Mouse (Mus musculus) liver, adult 2 months (tissue): ENCODE measurements around the gene Palld. TPM values are rescaled to one million over a fixed set of nuclear protein-coding genes. Genes with fewer than 3 reads are reported as not detected.
A peak's percentile ranks its signal among the peaks of the same experiment; 100 is the strongest.

ENCODE experiments used
- DNase-seq: peaks from one replicate; pipeline ENCODE4 v3.0.0-alpha.2; 2011; ENCODE audit warnings: low read depth, low spot score; ENCODE audit errors: extremely low read depth
- H3K27ac ChIP-seq: fragments of 200-500 bp; replicated peaks from 2 replicates; pipeline ENCODE4 v1.5.1; 2012; ENCODE audit warnings: low read depth, mild to moderate bottlenecking, control low read depth, inconsistent platforms, low read length; ENCODE audit not compliant: insufficient read depth
- H3K27me3 ChIP-seq: fragments of 200-500 bp; 2 replicates; pipeline ENCODE4 v1.6.1; 2012; ENCODE audit warnings: mild to moderate bottlenecking, moderate library complexity, low read length, inconsistent platforms; ENCODE audit not compliant: control insufficient read depth, insufficient read depth
- H3K36me3 ChIP-seq: fragments of 200-500 bp; 2 replicates; pipeline ENCODE4 v1.6.1; 2012; ENCODE audit warnings: low read length, inconsistent platforms; ENCODE audit not compliant: control insufficient read depth, insufficient read depth
- H3K4me1 ChIP-seq: fragments of 200-500 bp; 2 replicates; pipeline ENCODE4 v1.6.1; 2011; ENCODE audit warnings: low read length; ENCODE audit not compliant: control insufficient read depth, insufficient read depth
- H3K4me3 ChIP-seq: fragments of 200-500 bp; 2 replicates; pipeline ENCODE4 v1.5.1; 2011; ENCODE audit warnings: low read depth, mild to moderate bottlenecking, control low read depth, low read length, moderate library complexity; ENCODE audit not compliant: insufficient read depth
- H3K79me2 ChIP-seq: fragments of 200-500 bp; 2 replicates; pipeline ENCODE4 v1.6.1; 2012; ENCODE audit warnings: inconsistent platforms, mild to moderate bottlenecking, low read length, moderate library complexity; ENCODE audit not compliant: control insufficient read depth, insufficient read depth
- H3K9ac ChIP-seq: fragments of 200-500 bp; 2 replicates; pipeline ENCODE4 v1.6.1; 2012; ENCODE audit warnings: low read depth, mild to moderate bottlenecking, control low read depth, inconsistent platforms, low read length
- CTCF ChIP-seq: fragments of 200-500 bp; IDR thresholded peaks from 2 replicates; pipeline ENCODE4 v1.5.1; 2011; ENCODE audit warnings: low read depth, low read length, control low read depth
- POLR2A ChIP-seq: fragments of 200-500 bp; IDR thresholded peaks from 2 replicates; pipeline ENCODE4 v1.6.1; 2011; ENCODE audit warnings: low read length, control low read depth; ENCODE audit not compliant: insufficient read depth; ENCODE audit errors: extremely low read depth
- WGBS: fragments of 180-500 bp; shearing (Covaris S2); methylation state at CpG from one replicate; pipeline ENCODE4 v1.1.7; 2018; 5-methylcytosine and 5-hydroxymethylcytosine counted together
- polyA plus RNA-seq: library from polyadenylated mRNA; depleted of rRNA; stranded (reverse); fragments of >200 nt; gene quantifications from 2 replicates; pipeline ENCODE4 v1.2.3, GENCODE M21; 2012
- total RNA-seq: library from RNA; depleted of rRNA; stranded (reverse); fragments of >200 nt; gene quantifications from 2 replicates; pipeline ENCODE4 v1.2.3, GENCODE M21; 2014

Palld gene
- total and polyA plus RNA-seq, 2 experiments: 10.1 to 17.8 TPM

- Histone ChIP-seq H3K9ac (no peak overlapping the region), H3K4me3 (no peak overlapping the region), H3K36me3 (peaks cover 77% of the 10 kb centered on the region), H3K4me1 (no peaks in the 10 kb centered on the region), H3K27me3 (no peaks in the 10 kb centered on the region), H3K27ac (no peak overlapping the region), H3K79me2 (no peaks in the 10 kb centered on the region)
- TF ChIP-seq POLR2A (no peak), CTCF (no peak)
- DNase-seq: no peak
- WGBS: 9% methylated on average over 1 of the region's 1 CpGs
These were observed 380.4 kb downstream of the Palld start for GRCm38 (mm10) chr8:61522132-61522531.

DNA sequence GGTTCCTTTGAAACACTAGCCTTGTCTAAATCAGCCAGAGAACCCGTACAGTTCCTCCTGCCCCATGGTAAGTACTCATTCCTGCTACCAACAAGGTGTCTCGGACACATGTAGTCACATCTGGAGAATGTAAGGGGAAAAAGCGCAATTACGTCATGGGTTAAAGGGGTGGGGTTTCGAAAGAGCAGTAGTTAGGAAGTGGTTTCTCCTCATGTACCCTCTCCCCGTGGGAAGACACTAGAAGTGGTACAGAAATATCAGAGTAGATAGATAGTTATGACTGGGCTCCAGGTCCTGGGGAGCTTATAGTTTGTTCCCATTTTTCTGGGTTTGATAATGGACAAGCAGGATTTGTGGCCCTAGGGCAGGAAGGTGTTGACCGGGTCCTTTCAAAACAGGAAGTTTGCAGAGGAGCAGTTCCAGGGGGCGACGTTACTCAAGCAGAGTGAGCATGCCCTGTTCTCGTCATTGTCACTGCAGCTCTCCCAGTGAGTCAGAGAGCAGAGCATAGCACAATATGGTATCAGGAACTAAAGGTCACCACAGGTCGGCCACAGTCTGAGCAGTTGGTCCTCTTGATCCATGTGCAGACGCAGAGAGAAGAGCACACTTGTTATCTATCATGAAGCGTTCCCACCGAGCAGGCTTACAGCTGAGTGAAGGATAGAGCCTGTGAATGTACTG is 384.8 kb downstream of the Palld start:
- peaks cover 73% of the 10 kb centered on the region for H3K36me3 ChIP-seq
- H3K27ac ChIP-seq: no peak overlapping the region
- H3K79me2 ChIP-seq: no peaks in the 10 kb centered on the region
- no peak overlapping the region for H3K4me3 ChIP-seq
- H3K9ac ChIP-seq: no peak overlapping the region
- H3K4me1 ChIP-seq: no peaks in the 10 kb centered on the region
- WGBS: 63% methylated on average over 14 of the region's 14 CpGs
- TF ChIP-seq POLR2A: no peak
- TF ChIP-seq CTCF: no peak
- no peak for DNase-seq
- no peaks in the 10 kb centered on the region for H3K27me3 ChIP-seq

DNA sequence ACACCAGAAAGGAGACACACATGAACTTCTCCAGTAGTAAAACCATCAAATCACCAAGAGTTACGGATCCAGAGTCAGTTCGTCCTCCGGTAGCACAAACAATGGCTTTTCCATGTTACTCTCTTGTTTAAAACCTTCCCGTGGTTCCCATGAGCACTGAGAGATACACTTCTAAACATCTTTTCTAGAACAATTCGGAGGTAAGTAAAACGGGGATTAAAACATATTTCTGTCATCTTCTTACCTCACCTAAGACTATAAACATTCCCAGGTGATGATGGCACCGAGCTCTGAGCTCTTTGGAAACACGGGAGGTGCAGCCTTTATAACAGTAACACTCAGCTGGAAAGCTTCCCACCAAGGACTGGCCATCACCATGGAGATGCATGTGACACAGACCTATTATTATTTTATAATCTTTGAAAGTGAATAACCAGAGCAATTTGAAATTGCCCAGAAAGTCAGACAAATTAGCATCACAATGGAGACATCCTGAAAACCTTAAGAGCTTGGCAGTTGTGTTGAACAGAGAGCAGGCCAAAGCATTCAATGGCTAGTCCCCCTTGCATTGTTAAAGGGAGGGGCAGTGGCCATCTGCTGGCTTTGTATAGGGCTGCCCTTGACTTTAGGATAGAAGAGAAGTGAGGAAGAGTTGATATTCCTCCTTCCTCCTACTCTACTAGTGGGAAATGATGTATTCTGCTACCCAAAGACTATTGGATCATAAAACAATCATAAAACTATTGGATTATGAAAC is 385.6 kb downstream of the Palld start:
- Histone ChIP-seq H3K9ac (no peak overlapping the region), H3K36me3 (peaks cover 70% of the 10 kb centered on the region), H3K4me1 (no peaks in the 10 kb centered on the region), H3K4me3 (no peak overlapping the region), H3K27me3 (no peaks in the 10 kb centered on the region), H3K27ac (no peak overlapping the region), H3K79me2 (no peaks in the 10 kb centered on the region)
- TF ChIP-seq CTCF: no peak
- TF ChIP-seq POLR2A: no peak
- DNase-seq: no peak
- WGBS: 92% methylated on average over 8 of the region's 8 CpGs

GRCm38 (mm10) chr8:61515931-61516744 is 386.4 kb downstream of the Palld start:
- Histone ChIP-seq H3K27ac (no peak overlapping the region), H3K9ac (no peak overlapping the region), H3K4me3 (no peak overlapping the region), H3K27me3 (no peaks in the 10 kb centered on the region), H3K36me3 (peaks cover 64% of the 10 kb centered on the region), H3K4me1 (peaks cover 5% of the 10 kb centered on the region; the same call in 1 of the 2 replicates), H3K79me2 (no peaks in the 10 kb centered on the region)
- TF ChIP-seq POLR2A (no peak), CTCF (peak; percentile 89)
- no peak for DNase-seq
- WGBS: 73% methylated on average over 25 of the region's 25 CpGs

GRCm38 (mm10) chr8:61515110-61515930 is 387.2 kb downstream of the Palld start:
- Histone ChIP-seq H3K4me1 (peaks cover 5% of the 10 kb centered on the region; the same call in 1 of the 2 replicates), H3K36me3 (peaks cover 62% of the 10 kb centered on the region), H3K4me3 (no peak overlapping the region), H3K27ac (no peak overlapping the region), H3K9ac (no peak overlapping the region), H3K79me2 (no peaks in the 10 kb centered on the region), H3K27me3 (no peaks in the 10 kb centered on the region)
- TF ChIP-seq POLR2A: no peak
- no peak for TF ChIP-seq CTCF
- no peak for DNase-seq
- whole genome bisulfite sequencing: 96% methylated on average over 24 of the region's 24 CpGs
